Mouse (Mus musculus) intestine, embryonic 14.5 days (tissue): ENCODE measurements at regions not wholly inside any gene's neighbourhood (a gene's known extent, or its start where the extent isn't known, plus 50 kb on each side); places are given as distances from the start of the nearest gene placed in this dataset.

Source experiments
- ATAC-seq: fragments of 200-750 bp; cut with Nextera tagmentation; replicated peaks from 2 replicates; pipeline ENCODE4 v1.8.0; 2017; ENCODE audit warnings: low read depth, moderate number of reproducible peaks, moderate TSS enrichment, moderate library complexity; ENCODE audit not compliant: low FRiP score, low TSS enrichment
- DNase-seq: peaks from one replicate; pipeline ENCODE4 v3.0.0-alpha.2; 2018; ENCODE audit warnings: low spot score
- H3K27ac ChIP-seq: fragments of 300-500 bp; sonication (generic); 2 replicates; pipeline ENCODE4 v1.5.1; 2014; ENCODE audit warnings: low read depth, mild to moderate bottlenecking, control low read depth
- H3K27me3 ChIP-seq: fragments of 300-500 bp; sonication (generic); replicated peaks from 2 replicates; pipeline ENCODE4 v1.6.1; 2014; ENCODE audit warnings: low read length, control low read depth; ENCODE audit not compliant: control insufficient read depth, insufficient read depth
- H3K36me3 ChIP-seq: fragments of 300-500 bp; sonication (generic); 2 replicates; pipeline ENCODE4 v1.6.1; 2014; ENCODE audit warnings: low read length, control low read depth; ENCODE audit not compliant: control insufficient read depth, insufficient read depth
- H3K4me1 ChIP-seq: fragments of 300-500 bp; sonication (generic); replicated peaks from 2 replicates; pipeline ENCODE4 v1.6.1; 2014; ENCODE audit warnings: low read length, control low read depth, mixed read lengths; ENCODE audit not compliant: control insufficient read depth, insufficient read depth
- H3K4me2 ChIP-seq: fragments of 300-500 bp; sonication (generic); 2 replicates; pipeline ENCODE4 v1.6.1; 2014; ENCODE audit warnings: low read length
- H3K4me3 ChIP-seq: fragments of 300-500 bp; sonication (generic); 2 replicates; pipeline ENCODE4 v1.5.1; 2014; ENCODE audit warnings: low read depth, low read length, control low read depth, mixed read lengths
- H3K9ac ChIP-seq: fragments of 300-500 bp; sonication (generic); 2 replicates; pipeline ENCODE4 v1.6.1; 2014; ENCODE audit warnings: mild to moderate bottlenecking, low read length
- H3K9me3 ChIP-seq: fragments of 300-500 bp; sonication (generic); 2 replicates; pipeline ENCODE4 v1.6.1; 2016; ENCODE audit warnings: low read length, control low read depth; ENCODE audit not compliant: control insufficient read depth
- WGBS: fragments of 180-500 bp; shearing (Covaris S2); extraction: QIAGEN DNeasy Blood & Tissue Kit; methylation state at CpG from one replicate; pipeline ENCODE4 v1.1.7; 2014; 5-methylcytosine and 5-hydroxymethylcytosine counted together

DNA sequence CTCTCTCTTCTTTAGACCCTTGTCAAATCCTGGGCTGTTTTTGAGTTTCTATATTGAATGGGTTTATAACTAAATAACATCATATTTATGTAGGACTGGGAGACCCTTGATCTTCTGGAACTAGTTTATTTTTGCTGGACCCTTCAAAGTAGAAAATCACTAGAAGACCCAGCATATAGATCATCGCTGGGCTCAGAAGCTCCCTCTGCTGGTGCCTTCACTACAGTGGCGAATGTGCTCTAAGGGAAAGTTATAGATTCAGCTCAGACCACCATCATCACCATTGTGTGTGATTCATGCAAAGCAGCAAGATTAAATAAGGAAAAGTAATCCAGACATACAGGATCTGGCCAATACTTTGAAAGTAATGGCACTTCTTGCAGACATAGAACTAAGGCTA lies 335.4 kb upstream of the Rag2 start:
- H3K27me3 ChIP-seq, result no peaks in the 10 kb centered on the region
- H3K4me2 ChIP-seq, result no peak overlapping the region
- WGBS, result 25% methylated on average over 2 of the region's 2 CpGs
- H3K4me3 ChIP-seq, result no peak overlapping the region
- no peak for ATAC-seq
- no peaks in the 10 kb centered on the region for H3K9me3 ChIP-seq
- no peaks in the 10 kb centered on the region for H3K36me3 ChIP-seq
- no peak for DNase-seq
- no peak overlapping the region for H3K27ac ChIP-seq
- H3K9ac ChIP-seq, result no peak overlapping the region
- no peaks in the 10 kb centered on the region for H3K4me1 ChIP-seq

DNA sequence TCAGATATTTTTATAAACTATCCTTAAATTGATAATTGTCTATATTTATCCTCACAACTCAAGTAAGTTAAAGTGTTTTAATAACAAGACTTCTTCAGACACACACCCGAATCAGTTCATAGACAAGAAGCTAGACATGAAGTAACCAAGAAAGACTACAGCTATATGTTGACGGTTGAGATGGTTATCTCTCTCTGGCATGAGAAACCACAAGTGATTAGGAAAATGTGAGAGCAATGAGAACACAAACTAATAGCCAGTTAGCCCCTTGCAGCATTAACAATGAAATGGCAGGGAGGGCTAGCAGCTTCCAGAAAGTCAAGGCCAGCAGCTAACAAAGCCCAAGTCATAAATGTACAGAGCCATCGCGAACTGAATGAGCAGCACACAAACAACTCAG lies 333.8 kb upstream of the Rag2 start:
- 75% methylated on average over 4 of the region's 4 CpGs for WGBS
- ATAC-seq (no peak), DNase-seq (no peak)
- Histone ChIP-seq H3K4me2 (no peak overlapping the region), H3K27ac (no peak overlapping the region), H3K9me3 (no peaks in the 10 kb centered on the region), H3K36me3 (no peaks in the 10 kb centered on the region), H3K27me3 (no peaks in the 10 kb centered on the region), H3K9ac (no peak overlapping the region), H3K4me3 (no peak overlapping the region), H3K4me1 (no peaks in the 10 kb centered on the region)

DNA sequence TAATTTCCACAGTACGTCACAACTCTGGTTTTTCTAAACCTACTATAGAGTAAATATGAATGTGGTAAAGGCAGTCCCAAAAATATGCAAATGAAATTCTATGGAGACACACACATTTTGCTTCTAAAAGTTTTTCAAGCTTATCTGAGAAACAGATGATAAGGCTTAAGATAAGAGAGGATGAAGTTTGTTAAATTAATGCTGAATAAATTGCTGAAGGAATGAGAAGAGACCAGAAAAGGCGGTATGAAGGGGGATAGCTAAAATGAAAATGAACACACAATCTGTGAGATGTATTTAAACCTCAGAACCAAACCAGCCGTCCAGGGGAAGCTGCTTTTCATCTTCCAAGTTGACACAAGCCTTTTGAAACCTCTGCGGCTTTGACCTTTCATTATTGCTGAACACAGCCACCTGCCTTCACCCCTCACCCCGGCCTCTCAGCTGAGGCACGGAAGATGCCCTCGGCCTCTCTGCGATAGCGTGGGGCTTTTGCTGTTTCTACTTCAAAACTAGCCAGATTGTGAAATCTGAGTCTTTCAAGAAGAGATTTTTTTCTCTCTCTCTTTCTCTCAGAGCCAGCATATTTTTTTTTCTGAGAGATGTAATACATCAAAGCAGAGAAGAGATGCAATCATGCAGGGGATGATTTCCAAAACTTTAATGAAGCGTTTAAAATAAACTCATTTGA lies 328.7 kb upstream of the Rag2 start:
- WGBS, result 56% methylated on average over 10 of the region's 10 CpGs
- H3K9ac ChIP-seq, result no peak overlapping the region
- H3K4me3 ChIP-seq, result no peak overlapping the region
- no peaks in the 10 kb centered on the region for H3K4me1 ChIP-seq
- no peaks in the 10 kb centered on the region for H3K9me3 ChIP-seq
- no peak overlapping the region for H3K27ac ChIP-seq
- no peaks in the 10 kb centered on the region for H3K27me3 ChIP-seq
- no peak for DNase-seq
- H3K4me2 ChIP-seq, result no peak overlapping the region
- H3K36me3 ChIP-seq, result no peaks in the 10 kb centered on the region
- no peak for ATAC-seq

DNA sequence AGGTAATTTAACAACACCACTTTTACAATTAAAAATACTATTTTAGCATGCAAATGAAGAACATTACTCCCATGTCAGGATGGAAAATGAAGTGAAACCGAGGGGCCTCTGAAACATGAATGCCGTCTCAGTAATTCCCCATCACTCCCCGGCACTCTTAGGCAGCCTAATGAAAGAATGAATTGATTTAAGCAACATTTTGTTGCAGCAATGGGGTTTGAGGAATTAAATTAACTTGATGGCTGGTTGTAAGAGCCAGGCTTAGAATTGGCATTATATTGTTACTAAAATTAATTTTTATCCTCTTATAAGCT lies 328.2 kb upstream of the Rag2 start:
- no peak overlapping the region for H3K4me2 ChIP-seq
- no peaks in the 10 kb centered on the region for H3K4me1 ChIP-seq
- no peaks in the 10 kb centered on the region for H3K36me3 ChIP-seq
- no peak for ATAC-seq
- DNase-seq, result no peak
- H3K9me3 ChIP-seq, result no peaks in the 10 kb centered on the region
- H3K27me3 ChIP-seq, result no peaks in the 10 kb centered on the region
- WGBS, result 74% methylated on average over 3 of the region's 3 CpGs
- no peak overlapping the region for H3K27ac ChIP-seq
- no peak overlapping the region for H3K4me3 ChIP-seq
- no peak overlapping the region for H3K9ac ChIP-seq

DNA sequence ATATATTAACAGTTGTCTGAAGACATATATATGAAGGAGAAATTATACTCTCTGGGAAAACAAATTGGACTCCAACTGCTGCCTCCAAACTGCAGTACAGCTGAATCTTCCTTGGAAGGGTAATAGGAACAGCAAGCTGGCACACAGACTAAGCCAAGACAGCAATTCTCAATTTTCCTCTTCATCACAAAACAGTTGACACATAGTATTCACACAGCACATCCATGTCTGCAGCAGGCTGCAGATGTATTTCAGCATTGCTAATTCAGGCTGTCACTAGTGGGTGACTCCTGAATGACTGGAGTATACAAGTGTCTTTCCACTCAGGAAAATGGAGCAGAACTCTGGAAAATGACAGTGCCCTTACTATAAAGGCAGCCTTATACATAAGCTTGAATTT lies 327.7 kb upstream of the Rag2 start:
- no peak for DNase-seq
- H3K27ac ChIP-seq, result no peak overlapping the region
- ATAC-seq, result no peak
- H3K4me3 ChIP-seq, result no peak overlapping the region
- no peaks in the 10 kb centered on the region for H3K9me3 ChIP-seq
- H3K4me1 ChIP-seq, result no peaks in the 10 kb centered on the region
- H3K4me2 ChIP-seq, result no peak overlapping the region
- H3K36me3 ChIP-seq, result no peaks in the 10 kb centered on the region
- H3K9ac ChIP-seq, result no peak overlapping the region
- no peaks in the 10 kb centered on the region for H3K27me3 ChIP-seq

DNA sequence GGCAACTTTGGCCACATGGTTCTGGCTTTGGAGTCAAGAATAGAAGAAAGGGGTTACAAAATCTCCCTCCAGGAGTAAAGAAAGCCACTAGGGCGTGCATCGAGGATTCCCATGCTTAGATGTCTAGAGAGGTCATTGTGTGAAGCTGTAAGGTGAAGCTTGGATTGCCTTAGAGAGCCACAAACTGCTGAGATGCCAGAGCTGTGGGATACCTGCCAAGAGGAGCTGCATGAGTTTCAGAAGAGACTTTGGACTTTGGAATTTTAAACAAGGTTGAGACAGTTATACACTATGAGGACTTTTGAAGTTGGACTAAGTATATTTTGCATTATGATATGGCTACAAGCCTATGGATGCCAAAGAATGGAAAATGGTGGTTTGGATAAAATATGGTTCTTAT lies 325.4 kb upstream of the Rag2 start:
- ATAC-seq, result no peak
- Histone ChIP-seq H3K4me2 (no peak overlapping the region), H3K4me1 (no peaks in the 10 kb centered on the region), H3K9me3 (no peaks in the 10 kb centered on the region), H3K4me3 (no peak overlapping the region), H3K27ac (no peak overlapping the region), H3K9ac (no peak overlapping the region), H3K36me3 (no peaks in the 10 kb centered on the region), H3K27me3 (no peaks in the 10 kb centered on the region)
- WGBS, result 93% methylated on average over 2 of the region's 2 CpGs
- DNase-seq, result no peak

DNA sequence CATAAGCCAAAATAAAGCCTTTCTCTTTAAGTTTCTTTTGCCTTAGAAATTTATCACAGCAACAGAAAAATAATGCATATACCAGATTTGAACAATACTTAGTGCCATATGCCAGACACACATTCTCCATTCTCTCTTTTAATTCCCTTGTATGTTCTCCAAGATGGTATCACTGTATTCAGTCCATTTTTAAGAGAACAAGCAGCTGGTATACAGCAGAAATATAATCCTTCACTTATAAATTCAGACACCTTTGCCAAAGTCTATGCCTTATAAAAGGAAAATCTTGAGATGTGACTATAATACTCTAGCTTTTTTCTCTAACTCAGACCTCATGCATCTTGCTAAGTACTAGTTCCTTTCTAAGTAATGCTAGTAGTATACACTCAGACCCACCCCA lies 324.4 kb upstream of the Rag2 start:
- H3K4me2 ChIP-seq, result no peak overlapping the region
- H3K4me3 ChIP-seq, result no peak overlapping the region
- ATAC-seq (no peak), DNase-seq (no peak)
- no peaks in the 10 kb centered on the region for H3K9me3 ChIP-seq
- no peaks in the 10 kb centered on the region for H3K4me1 ChIP-seq
- H3K9ac ChIP-seq, result no peak overlapping the region
- no peak overlapping the region for H3K27ac ChIP-seq
- no peaks in the 10 kb centered on the region for H3K27me3 ChIP-seq
- H3K36me3 ChIP-seq, result no peaks in the 10 kb centered on the region

DNA sequence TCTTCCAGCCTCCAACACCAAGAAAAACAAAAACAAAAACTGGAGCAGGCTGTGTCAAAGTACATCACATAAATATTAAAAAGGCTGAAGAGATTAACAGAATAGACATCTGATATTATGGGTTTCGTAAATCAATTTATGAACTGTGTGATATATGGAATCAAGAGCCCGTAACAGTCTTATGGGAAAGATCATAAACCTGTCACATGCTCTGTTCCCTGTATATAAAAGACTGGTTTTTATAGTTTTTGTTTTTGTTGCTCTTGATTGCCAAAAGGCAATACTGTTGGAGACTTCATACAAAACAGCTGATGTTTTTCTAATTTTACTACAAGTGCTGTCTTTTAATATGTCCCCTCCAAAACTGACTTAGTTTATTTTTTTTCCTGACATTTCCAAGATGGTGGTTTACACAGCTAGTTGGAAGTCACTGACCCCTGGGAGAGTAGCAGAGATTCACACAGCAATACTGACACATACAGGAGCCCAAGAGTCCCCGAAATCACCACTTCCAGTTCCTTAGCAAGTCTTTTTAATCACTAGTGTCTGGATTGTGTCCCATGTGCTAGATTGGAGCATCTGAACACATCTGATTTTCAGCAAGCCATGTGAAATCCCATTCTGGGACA lies 303.1 kb upstream of the Rag2 start:
- H3K9me3 ChIP-seq, result no peaks in the 10 kb centered on the region
- DNase-seq (no peak), ATAC-seq (no peak)
- WGBS, result 78% methylated on average over 3 of the region's 3 CpGs
- H3K4me3 ChIP-seq, result no peak overlapping the region
- H3K4me1 ChIP-seq, result no peaks in the 10 kb centered on the region
- H3K27me3 ChIP-seq, result no peaks in the 10 kb centered on the region
- no peak overlapping the region for H3K4me2 ChIP-seq
- H3K9ac ChIP-seq, result no peak overlapping the region
- no peak overlapping the region for H3K27ac ChIP-seq
- H3K36me3 ChIP-seq, result no peaks in the 10 kb centered on the region

DNA sequence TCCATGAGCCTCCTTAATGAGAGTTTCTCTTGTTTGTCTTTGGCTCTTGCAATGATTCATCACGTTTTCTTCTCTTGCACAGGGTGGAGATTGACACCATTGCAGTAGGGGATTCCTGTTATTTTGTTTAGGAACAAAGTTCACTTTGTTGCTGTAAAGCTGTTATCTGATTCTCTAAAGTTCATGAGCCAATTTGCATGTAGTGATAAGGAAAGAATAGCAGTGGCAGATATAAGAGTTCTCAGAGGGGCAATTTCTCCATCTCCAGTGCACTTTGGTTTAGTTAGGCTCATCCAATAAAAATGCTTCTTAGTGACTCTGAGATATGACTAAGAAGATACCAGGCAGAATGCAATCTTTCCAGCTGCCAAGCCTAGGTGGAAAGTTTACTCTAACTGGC lies 267.8 kb upstream of the Rag2 start:
- no peaks in the 10 kb centered on the region for H3K9me3 ChIP-seq
- no peaks in the 10 kb centered on the region for H3K27me3 ChIP-seq
- no peak overlapping the region for H3K4me2 ChIP-seq
- no peak overlapping the region for H3K9ac ChIP-seq
- H3K4me3 ChIP-seq, result no peak overlapping the region
- no peak for DNase-seq
- no peak for ATAC-seq
- no peaks in the 10 kb centered on the region for H3K36me3 ChIP-seq
- no peak overlapping the region for H3K27ac ChIP-seq
- 30% methylated on average over 1 of the region's 1 CpGs for WGBS
- H3K4me1 ChIP-seq, result no peaks in the 10 kb centered on the region
